Mouse (Mus musculus): ENCODE data around the gene Cers3. TPM values are rescaled to one million over a fixed set of nuclear protein-coding genes. Genes with fewer than 3 reads are reported as not detected.

The Cers3 gene
- total RNA-seq, 2 experiments from 2014 or later: 0.50 to 1.3 TPM

Other genes with a start within 250 kb of the Cers3 start
- 10 to 100 TPM; 17.9 to 19.9 TPM for gene Asb7, start 53.9 kb upstream of the Cers3 start, total RNA-seq (2021)
- gene Lins1, start 53.6 kb upstream of the Cers3 start, total RNA-seq (2021): 10 to 100 TPM; 11.4 to 12.3 TPM
- 10 to 100 TPM; 25.8 to 33.4 TPM for gene Adamts17, start 96.2 kb downstream of the Cers3 start, total RNA-seq (2021)

Measured in layer of hippocampus, postnatal 10 days (tissue).